Mouse (Mus musculus) MEL (cell line): Measurements from ENCODE around the gene Pde6d. TPM values are rescaled to one million over a fixed set of nuclear protein-coding genes. Genes with fewer than 3 reads are reported as not detected.

Experiments used
- DNase-seq: peaks from one replicate; pipeline ENCODE4 v3.0.0; 2011; ENCODE audit warnings: low read depth, low spot score
- H3K27ac ChIP-seq: 2 replicates; pipeline ENCODE4 v1.5.1; 2012; ENCODE audit warnings: low read depth, mild to moderate bottlenecking, control low read depth, low read length, moderate library complexity; ENCODE audit not compliant: control insufficient read depth
- H3K27me3 ChIP-seq, 2 experiments: fragments of 150-350 bp in 1 of 2; sonication (generic) in 1 of 2; 2 replicates each; pipeline ENCODE4 v1.6.1; 2012; ENCODE audit warnings: low read length in 2 of 2, mild to moderate bottlenecking in 2 of 2, improper control_type of control experiment in 1 of 2, moderate library complexity in 1 of 2; ENCODE audit not compliant: insufficient read depth in 2 of 2, control insufficient read depth in 1 of 2
- H3K36me3 ChIP-seq, 2 experiments: 2 replicates each; pipeline ENCODE4 v1.6.1; 2012 to 2014; ENCODE audit warnings: low read length in 2 of 2, improper control_type of control experiment in 1 of 2, inconsistent platforms in 1 of 2, mild to moderate bottlenecking in 1 of 2; ENCODE audit not compliant: insufficient read depth in 2 of 2, control insufficient read depth in 1 of 2
- H3K4me1 ChIP-seq, 2 experiments: fragments of 150-350 bp in 1 of 2; sonication (generic) in 1 of 2; 2 replicates each; pipeline ENCODE4 v1.6.1; 2012; ENCODE audit warnings: low read length in 2 of 2, improper control_type of control experiment in 1 of 2, mild to moderate bottlenecking in 1 of 2; ENCODE audit not compliant: insufficient read depth in 2 of 2, control insufficient read depth in 1 of 2
- H3K4me3 ChIP-seq, 2 experiments: fragments of 150-350 bp in 1 of 2; sonication (generic) in 1 of 2; 2 replicates each; pipeline ENCODE4 v1.5.1; 2012; ENCODE audit warnings: low read depth in 2 of 2, low read length in 2 of 2, mild to moderate bottlenecking in 2 of 2, moderate library complexity in 2 of 2, control low read depth in 1 of 2, improper control_type of control experiment in 1 of 2; ENCODE audit not compliant: control insufficient read depth in 1 of 2, insufficient read depth in 1 of 2
- H3K79me2 ChIP-seq: 2 replicates; pipeline ENCODE4 v1.6.1; 2012; ENCODE audit warnings: mild to moderate bottlenecking, low read length, moderate library complexity; ENCODE audit not compliant: control insufficient read depth, poor library complexity, insufficient read depth
- H3K9ac ChIP-seq: 2 replicates; pipeline ENCODE4 v1.6.1; 2012; ENCODE audit warnings: low read depth, mild to moderate bottlenecking, control low read depth, low read length, moderate library complexity; ENCODE audit not compliant: control insufficient read depth, poor library complexity, severe bottlenecking
- H3K9me3 ChIP-seq: fragments of 150-350 bp; sonication (generic); replicated peaks from 2 replicates; pipeline ENCODE4 v1.6.1; 2012; ENCODE audit warnings: mild to moderate bottlenecking, low read length, improper control_type of control experiment, moderate library complexity; ENCODE audit not compliant: insufficient read depth
- BHLHE40 ChIP-seq: IDR thresholded peaks from 2 replicates; pipeline ENCODE4 v1.6.1; 2012; ENCODE audit warnings: low read depth, mild to moderate bottlenecking, inconsistent platforms, low read length, improper control_type of control experiment, borderline replicate concordance
- CHD1 ChIP-seq: IDR thresholded peaks from 2 replicates; pipeline ENCODE4 v1.6.1; 2012; ENCODE audit warnings: low read depth, mild to moderate bottlenecking, inconsistent platforms, low read length, improper control_type of control experiment
- CHD2 ChIP-seq: IDR thresholded peaks from 2 replicates; pipeline ENCODE4 v1.6.1; 2011; ENCODE audit warnings: low read length, improper control_type of control experiment
- CTCF ChIP-seq, 3 experiments: IDR thresholded peaks in 2 of 3; conservative IDR thresholded peaks in 1 of 3; 2 replicates each; pipeline ENCODE4 v1.5.1; 2011 to 2012; ENCODE audit warnings: low read length in 3 of 3, low read depth in 2 of 3, mild to moderate bottlenecking in 2 of 3, improper control_type of control experiment in 1 of 3, inconsistent platforms in 1 of 3, mixed read lengths in 1 of 3, moderate library complexity in 1 of 3; ENCODE audit not compliant: control insufficient read depth in 1 of 3, insufficient read depth in 1 of 3, poor library complexity in 1 of 3, severe bottlenecking in 1 of 3
- E2F4 ChIP-seq: IDR thresholded peaks from 2 replicates; pipeline ENCODE4 v1.6.1; 2011; ENCODE audit warnings: low read depth, low read length, improper control_type of control experiment, borderline replicate concordance
- ELF1 ChIP-seq: IDR thresholded peaks from 2 replicates; pipeline ENCODE4 v1.6.1; 2014; ENCODE audit warnings: low read depth, mild to moderate bottlenecking, inconsistent platforms, low read length, improper control_type of control experiment, moderate library complexity
- EP300 ChIP-seq, 2 experiments: IDR thresholded peaks; 2 replicates each; pipeline ENCODE4 v1.6.1; 2011; ENCODE audit warnings: improper control_type of control experiment in 2 of 2, low read length in 2 of 2, low read depth in 1 of 2, mild to moderate bottlenecking in 1 of 2
- ETS1 ChIP-seq: IDR thresholded peaks from 2 replicates; pipeline ENCODE4 v1.6.1; 2012; ENCODE audit warnings: low read depth, mild to moderate bottlenecking, inconsistent platforms, low read length, improper control_type of control experiment, moderate library complexity
- GATA1 ChIP-seq: IDR thresholded peaks from 2 replicates; pipeline ENCODE4 v1.6.1; 2011; ENCODE audit warnings: low read depth, low read length, improper control_type of control experiment
- HCFC1 ChIP-seq: IDR thresholded peaks from 2 replicates; pipeline ENCODE4 v1.6.1; 2012; ENCODE audit warnings: low read depth, mild to moderate bottlenecking, inconsistent platforms, low read length, improper control_type of control experiment, moderate library complexity
- JUND ChIP-seq: IDR thresholded peaks from 2 replicates; pipeline ENCODE4 v1.6.1; 2011; ENCODE audit warnings: low read depth, mild to moderate bottlenecking, improper control_type of control experiment, low read length
- KAT2A ChIP-seq: conservative IDR thresholded peaks from 2 replicates; pipeline ENCODE4 v1.6.1; 2012; ENCODE audit warnings: low read depth, low read length, improper control_type of control experiment, inconsistent platforms
- MAFK ChIP-seq: IDR thresholded peaks from 2 replicates; pipeline ENCODE4 v1.6.1; 2011; ENCODE audit warnings: low read depth, mild to moderate bottlenecking, low read length, improper control_type of control experiment, borderline replicate concordance
- MAX ChIP-seq: IDR thresholded peaks from 2 replicates; pipeline ENCODE4 v1.6.1; 2011; ENCODE audit warnings: low read length, improper control_type of control experiment
- MEF2A ChIP-seq: IDR thresholded peaks from 2 replicates; pipeline ENCODE4 v1.6.1; 2014; ENCODE audit warnings: low read depth, mild to moderate bottlenecking, inconsistent platforms, low read length, improper control_type of control experiment; ENCODE audit not compliant: poor library complexity, insufficient replicate concordance, severe bottlenecking; ENCODE audit errors: extremely low read depth
- MXI1 ChIP-seq: IDR thresholded peaks from 2 replicates; pipeline ENCODE4 v1.6.1; 2011; ENCODE audit warnings: mild to moderate bottlenecking, low read depth, low read length, improper control_type of control experiment
- MYB ChIP-seq: IDR thresholded peaks from 2 replicates; pipeline ENCODE4 v1.6.1; 2011; ENCODE audit warnings: mild to moderate bottlenecking, low read depth, low read length, improper control_type of control experiment
- MYC ChIP-seq: IDR thresholded peaks from 2 replicates; pipeline ENCODE4 v1.6.1; 2011; ENCODE audit warnings: low read depth, mild to moderate bottlenecking, low read length, improper control_type of control experiment, moderate library complexity
- NRF1 ChIP-seq: IDR thresholded peaks from 2 replicates; pipeline ENCODE4 v1.6.1; 2014; ENCODE audit warnings: low read depth, mild to moderate bottlenecking, inconsistent platforms, low read length, improper control_type of control experiment, moderate library complexity; ENCODE audit not compliant: poor library complexity, insufficient read depth, severe bottlenecking
- POLR2A ChIP-seq, 2 experiments: IDR thresholded peaks; 2 replicates each; pipeline ENCODE4 v1.6.1; 2011 to 2012; ENCODE audit warnings: low read length in 2 of 2, mild to moderate bottlenecking in 2 of 2, control low read depth in 1 of 2, improper control_type of control experiment in 1 of 2, low read depth in 1 of 2, moderate library complexity in 1 of 2; ENCODE audit not compliant: control insufficient read depth in 1 of 2, insufficient read depth in 1 of 2, poor library complexity in 1 of 2
- POLR2AphosphoS2 ChIP-seq: IDR thresholded peaks from 2 replicates; pipeline ENCODE4 v1.6.1; 2011; ENCODE audit warnings: low read length, improper control_type of control experiment
- POLR2AphosphoS5 ChIP-seq: IDR thresholded peaks from 2 replicates; pipeline ENCODE4 v1.6.1; 2012; ENCODE audit warnings: low read depth, borderline replicate concordance, mild to moderate bottlenecking, inconsistent platforms, low read length, moderate library complexity, mixed read lengths
- RCOR1 ChIP-seq: IDR thresholded peaks from 2 replicates; pipeline ENCODE4 v1.6.1; 2012; ENCODE audit warnings: low read depth, mild to moderate bottlenecking, inconsistent platforms, low read length, improper control_type of control experiment
- SMC3 ChIP-seq: IDR thresholded peaks from 2 replicates; pipeline ENCODE4 v1.6.1; 2011; ENCODE audit warnings: low read depth, low read length, improper control_type of control experiment
- TCF12 ChIP-seq: IDR thresholded peaks from 2 replicates; pipeline ENCODE4 v1.6.1; 2014; ENCODE audit warnings: low read depth, mild to moderate bottlenecking, inconsistent platforms, low read length, improper control_type of control experiment, moderate library complexity
- USF2 ChIP-seq, 2 experiments: IDR thresholded peaks; 2 replicates each; pipeline ENCODE4 v1.6.1; 2011 to 2012; ENCODE audit warnings: improper control_type of control experiment in 2 of 2, low read length in 2 of 2, borderline replicate concordance in 1 of 2, inconsistent platforms in 1 of 2, low read depth in 1 of 2, mild to moderate bottlenecking in 1 of 2; ENCODE audit not compliant: insufficient read depth in 1 of 2
- ZC3H11A ChIP-seq: IDR thresholded peaks from 2 replicates; pipeline ENCODE4 v1.6.1; 2012; ENCODE audit warnings: low read depth, mild to moderate bottlenecking, inconsistent platforms, low read length, improper control_type of control experiment
- ZKSCAN1 ChIP-seq: IDR thresholded peaks from 2 replicates; pipeline ENCODE4 v1.6.1; 2012; ENCODE audit warnings: low read depth, mild to moderate bottlenecking, inconsistent platforms, low read length, improper control_type of control experiment, moderate library complexity
- ZMIZ1 ChIP-seq: IDR thresholded peaks from 2 replicates; pipeline ENCODE4 v1.6.1; 2012; ENCODE audit warnings: low read depth, mild to moderate bottlenecking, inconsistent platforms, low read length, improper control_type of control experiment, moderate library complexity
- ZNF384 ChIP-seq: IDR thresholded peaks from 2 replicates; pipeline ENCODE4 v1.6.1; 2012; ENCODE audit warnings: low read depth, mild to moderate bottlenecking, inconsistent platforms, low read length, improper control_type of control experiment
- polyA plus RNA-seq, 2 experiments: library from polyadenylated mRNA; stranded (reverse) in 1 of 2; unstranded in 1 of 2; fragments of >175 nt in 1 of 2; fragments of >200 nt in 1 of 2; gene quantifications; 2 replicates each; pipeline versions ENCODE4 v1.2.1 to v1.2.4; 2012; ENCODE audit warnings: low replicate concordance in 2 of 2, low read depth in 1 of 2; ENCODE audit not compliant: insufficient read length in 2 of 2, insufficient read depth in 1 of 2, missing spikeins in 1 of 2
- total RNA-seq: library from RNA; depleted of rRNA; stranded (reverse); fragments of 300-350 nt; gene quantifications from 2 replicates; pipeline ENCODE4 v1.2.3, GENCODE M21; 2012

Pde6d gene
- total and polyA plus RNA-seq, 3 experiments, result 13.4 to 79.9 TPM; not detected in 1

DNA sequence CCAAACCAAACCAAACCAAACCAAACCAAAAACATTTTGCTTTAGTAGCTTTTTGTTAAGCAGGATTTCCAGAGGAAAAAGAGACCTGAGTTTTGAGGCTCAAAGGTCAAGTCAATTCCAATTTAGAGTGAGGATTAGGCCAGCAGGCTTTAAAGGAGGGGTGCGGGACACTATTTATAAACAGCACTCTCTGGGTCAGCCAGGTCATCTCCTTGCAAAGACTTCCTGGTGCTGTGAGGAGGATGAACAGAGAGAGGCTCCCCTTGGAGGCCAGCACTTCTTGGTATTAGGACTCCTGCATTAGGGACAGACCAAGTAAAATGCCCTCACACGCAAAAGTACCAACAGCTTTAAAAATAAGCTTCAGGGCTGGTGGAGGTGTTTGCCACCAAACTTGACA is 30.6 kb downstream of the Pde6d start:
- no peak for DNase-seq
- Histone ChIP-seq H3K27me3 (no peaks in the 10 kb centered on the region), H3K9me3 (no peaks in the 10 kb centered on the region), H3K27ac (peak overlapping the region; percentile 57), H3K9ac (0 out of 2 replicates have a peak overlapping the region, but pooled peaks have one; percentile 17), H3K36me3 (peaks cover 17 to 41% of the 10 kb centered on the region in 2 experiments), H3K4me3 (no peak overlapping the region), H3K4me1 (peaks cover 29 to 35% of the 10 kb centered on the region in 2 experiments), H3K79me2 (no peaks in the 10 kb centered on the region)
- TF ChIP-seq JUND, result no peak
- no peak for TF ChIP-seq E2F4
- TF ChIP-seq KAT2A, result no peak
- TF ChIP-seq MAX, result no peak
- TF ChIP-seq MXI1, result no peak
- TF ChIP-seq POLR2AphosphoS5, result no peak
- TF ChIP-seq NRF1, result no peak
- TF ChIP-seq ELF1, result no peak
- no peak for TF ChIP-seq CTCF (IDR thresholded peaks at IDR 0.05 in 2 of 3, conservative IDR thresholded peaks at IDR 0.05 in 1 of 3; ENCODE audit: control insufficient read depth in 1 of 3, insufficient read depth in 1 of 3, low read depth in 2 of 3, low read length in 3 of 3, poor library complexity in 1 of 3, severe bottlenecking in 1 of 3)
- no peak for TF ChIP-seq USF2 (IDR thresholded peaks at IDR 0.05; ENCODE audit: borderline replicate concordance in 1 of 2, insufficient read depth in 1 of 2, low read depth in 1 of 2, low read length in 2 of 2)
- no peak for TF ChIP-seq ZKSCAN1
- no peak for TF ChIP-seq MYC
- no peak for TF ChIP-seq POLR2A (IDR thresholded peaks at IDR 0.05; ENCODE audit: control insufficient read depth in 1 of 2, insufficient read depth in 1 of 2, low read depth in 1 of 2, low read length in 2 of 2, poor library complexity in 1 of 2)
- TF ChIP-seq MAFK, result no peak
- TF ChIP-seq EP300 (IDR thresholded peaks at IDR 0.05; ENCODE audit: low read depth in 1 of 2, low read length in 2 of 2), result no peak

DNA sequence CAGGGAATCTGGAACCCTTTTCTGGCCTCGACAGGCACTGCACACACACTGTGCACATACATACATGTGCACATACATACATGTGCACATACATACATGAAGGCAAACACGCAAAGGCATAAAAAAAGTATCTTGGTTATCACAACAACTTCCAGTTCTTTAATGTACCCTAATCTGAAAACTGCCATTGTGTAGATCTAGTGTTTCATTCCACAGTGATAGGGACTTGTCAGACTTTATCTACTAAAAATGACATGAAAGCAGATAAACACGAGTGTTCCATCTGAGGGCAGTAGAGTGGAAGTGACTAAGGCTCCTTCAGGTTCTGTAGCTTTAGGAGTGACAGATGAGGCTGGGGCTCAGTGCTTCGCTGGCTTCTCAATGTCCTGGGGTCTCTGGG is 31.1 kb downstream of the Pde6d start:
- Histone ChIP-seq H3K4me3 (no peak overlapping the region), H3K27me3 (no peaks in the 10 kb centered on the region), H3K27ac (peak overlapping the region; percentile 57), H3K4me1 (peaks cover 25 to 31% of the 10 kb centered on the region in 2 experiments), H3K79me2 (no peaks in the 10 kb centered on the region), H3K36me3 (peaks cover 13 to 37% of the 10 kb centered on the region in 2 experiments), H3K9me3 (no peaks in the 10 kb centered on the region), H3K9ac (no peak overlapping the region)
- DNase-seq, result no peak
- TF ChIP-seq ETS1, result peak; percentile 75
- no peak for TF ChIP-seq E2F4
- TF ChIP-seq ZMIZ1, result no peak
- no peak for TF ChIP-seq MAFK
- TF ChIP-seq CHD2, result no peak
- no peak for TF ChIP-seq ZKSCAN1
- peak; percentile 59 for TF ChIP-seq ZNF384
- no peak for TF ChIP-seq ELF1
- TF ChIP-seq MEF2A, result no peak
- 0 out of 2 replicates have a peak, but pooled peaks have one; percentile 3 for TF ChIP-seq SMC3
- TF ChIP-seq MXI1, result peak; percentile 61; the same call in 1 of the 2 replicates
- TF ChIP-seq MYB, result no peak
- peak; percentile 26; the same call in 1 of the 2 replicates for TF ChIP-seq HCFC1
- TF ChIP-seq JUND, result no peak
- peak; percentile 66; the same call in 1 of the 2 replicates for TF ChIP-seq TCF12
- TF ChIP-seq KAT2A, result peak; percentile 28; the same call in 1 of the 2 replicates
- no peak for TF ChIP-seq MAX
- TF ChIP-seq POLR2AphosphoS2, result no peak
- TF ChIP-seq NRF1, result no peak
- TF ChIP-seq GATA1, result peak; percentile 80
- TF ChIP-seq CHD1, result no peak
- TF ChIP-seq BHLHE40, result peak; percentile 13; the same call in 1 of the 2 replicates
- TF ChIP-seq ZC3H11A, result 0 out of 2 replicates have a peak, but pooled peaks have one; percentile 5
- peak; percentile 27; the same call in 1 of the 2 replicates for TF ChIP-seq RCOR1
